Mouse (Mus musculus): ENCODE data around the gene Ush1g.

DNA sequence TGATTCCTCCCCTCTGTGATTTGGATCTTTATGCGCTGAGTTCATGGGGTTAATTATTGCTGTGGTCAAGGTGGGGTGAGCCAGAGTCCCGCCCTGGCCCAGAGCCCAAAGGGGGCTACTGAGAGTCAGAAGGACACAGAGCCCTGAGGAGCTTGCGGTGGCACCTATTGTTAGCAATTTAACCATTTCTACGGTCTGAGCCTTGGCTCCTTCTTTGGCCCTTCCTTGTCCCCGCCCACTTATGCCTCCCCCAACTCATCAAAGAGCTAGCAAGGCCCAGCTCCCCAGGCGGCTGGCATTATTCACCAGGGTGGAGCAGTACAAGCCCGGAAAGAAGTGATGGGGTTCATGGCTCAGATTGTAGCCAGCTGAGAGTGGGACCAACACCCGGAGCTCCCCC lies 15.0 kb downstream of the Ush1g start, which contains the start of gene Otop2:
- no peak for TF ChIP-seq CTCF (IDR thresholded peaks at IDR 0.05; ENCODE audit: low read depth, low read length)
- no peak for TF ChIP-seq POLR2AphosphoS5 (IDR thresholded peaks at IDR 0.05; ENCODE audit: insufficient replicate concordance, low read depth, low read length)
